Mouse (Mus musculus) gastrocnemius, postnatal 25 days (tissue): ENCODE measurements around the gene Aldh1a2. TPM values are rescaled to one million over a fixed set of nuclear protein-coding genes. Genes with fewer than 3 reads are reported as not detected.

ENCODE experiments used
- DNase-seq: peaks from one replicate; pipeline ENCODE4 v3.0.0; 2022
- long read RNA-seq, 2 experiments: library from polyadenylated mRNA; stranded (forward); transcript quantifications; one replicate each; pipeline ENCODE4 v2.0.0; 2021
- total RNA-seq, 2 experiments: library from RNA; stranded (reverse); gene quantifications; 1 replicate in 1 of 2; 2 replicates in 1 of 2; pipeline ENCODE4 v1.2.3; 2021

The Aldh1a2 gene
- 1 to 10 TPM; 3.1 to 5.9 TPM for total RNA-seq
- long read RNA-seq, experiment 1, partial matches to known transcripts, result 2 of 3 reads
- long read RNA-seq, experiment 1, other reads (novel, unspliced or antisense), result 0 of 3 reads
- long read RNA-seq, experiment 2, partial matches to known transcripts, result 1 of 4 reads
- long read RNA-seq, experiment 2, other reads (novel, unspliced or antisense), result 0 of 4 reads

GRCm38 (mm10) chr9:71215248-71216035, at the start of gene Aldh1a2:
Gene Aldh1a2, plus strand, starts transcription at chr9:71215789.
- DNase-seq, result peak; percentile 57

DNA sequence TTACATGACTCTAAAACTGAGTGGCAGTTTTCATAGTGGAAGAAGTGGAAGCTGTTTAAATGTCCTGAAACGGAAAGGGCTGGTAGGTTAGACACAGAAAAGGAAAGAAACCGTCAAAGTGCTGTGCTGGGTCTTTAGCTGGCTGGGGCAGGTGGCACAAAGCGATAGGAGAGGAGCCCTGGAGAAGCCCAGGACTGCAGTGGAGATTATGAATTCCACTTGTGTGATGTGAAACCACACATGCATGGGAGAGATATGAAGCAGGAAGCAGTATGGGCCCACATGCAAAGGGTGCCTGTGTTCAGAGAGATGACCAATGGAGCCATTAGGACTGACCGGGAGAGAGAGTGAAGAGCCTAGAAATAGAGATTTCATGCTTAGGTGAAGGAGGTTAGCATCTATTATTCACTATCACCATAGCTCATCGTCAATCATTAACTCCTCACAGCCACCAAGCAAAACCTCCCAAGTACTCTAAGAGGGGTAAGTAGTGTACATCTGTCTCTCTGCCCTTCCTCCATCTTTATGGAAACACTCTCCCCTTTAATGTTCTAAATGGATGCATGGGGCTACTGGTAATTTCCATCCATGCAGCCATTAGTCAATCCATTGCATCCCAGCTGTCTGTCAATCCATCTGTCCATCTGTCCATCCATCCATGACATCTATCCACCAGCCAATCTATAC, 49.4 kb upstream of the Aldh1a2 start:
- DNase-seq, result no peak

- no peak for DNase-seq
Measured at GRCm38 (mm10) chr9:71166871-71167465, 48.6 kb upstream of the Aldh1a2 start.

GRCm38 (mm10) chr9:71167473-71168215, 47.9 kb upstream of the Aldh1a2 start:
- no peak for DNase-seq

DNA sequence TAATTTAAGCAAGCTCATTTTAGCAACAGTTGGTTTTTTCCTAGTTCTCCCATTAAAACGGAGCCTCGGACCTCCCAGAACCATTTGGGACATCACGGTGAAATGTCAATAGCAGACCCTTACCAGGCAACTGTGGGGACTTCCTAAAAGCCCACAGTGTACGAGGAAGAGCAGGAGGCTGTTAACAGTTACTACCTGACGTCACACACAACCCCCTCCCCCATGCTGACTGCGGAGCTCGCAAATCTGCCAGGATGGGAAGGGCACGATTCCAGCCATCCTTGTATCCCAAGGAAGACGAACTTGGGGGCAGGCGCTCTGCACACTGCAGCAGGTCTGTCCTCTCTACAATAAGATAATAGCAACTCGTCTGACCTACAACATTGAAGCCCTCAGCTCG, 47.1 kb upstream of the Aldh1a2 start, which contains the start of gene Aqp9:
Gene Aqp9, minus strand, starts transcription at position 172 of the 400 bp plus-strand sequence.
- DNase-seq, result no peak

DNA sequence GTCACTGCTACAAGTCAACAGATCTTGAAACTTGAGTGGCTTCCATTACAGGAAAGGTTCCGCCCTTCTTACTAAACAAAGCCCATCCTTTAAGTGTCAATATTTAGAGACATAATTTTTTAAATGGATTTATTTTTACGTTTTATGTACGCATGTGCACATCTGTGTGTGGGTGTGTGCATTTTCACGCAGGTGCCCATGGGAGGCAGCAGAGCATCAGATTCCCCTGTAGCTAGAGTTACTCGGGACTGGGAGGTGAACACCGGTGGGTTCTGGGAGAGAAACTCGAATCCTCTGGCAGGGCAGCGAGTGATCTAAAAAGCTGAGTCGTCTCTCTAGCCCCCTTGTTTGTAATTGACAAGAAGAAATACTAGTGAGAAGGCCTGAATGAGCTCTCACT, 42.1 kb upstream of the Aldh1a2 start:
- no peak for DNase-seq

DNA sequence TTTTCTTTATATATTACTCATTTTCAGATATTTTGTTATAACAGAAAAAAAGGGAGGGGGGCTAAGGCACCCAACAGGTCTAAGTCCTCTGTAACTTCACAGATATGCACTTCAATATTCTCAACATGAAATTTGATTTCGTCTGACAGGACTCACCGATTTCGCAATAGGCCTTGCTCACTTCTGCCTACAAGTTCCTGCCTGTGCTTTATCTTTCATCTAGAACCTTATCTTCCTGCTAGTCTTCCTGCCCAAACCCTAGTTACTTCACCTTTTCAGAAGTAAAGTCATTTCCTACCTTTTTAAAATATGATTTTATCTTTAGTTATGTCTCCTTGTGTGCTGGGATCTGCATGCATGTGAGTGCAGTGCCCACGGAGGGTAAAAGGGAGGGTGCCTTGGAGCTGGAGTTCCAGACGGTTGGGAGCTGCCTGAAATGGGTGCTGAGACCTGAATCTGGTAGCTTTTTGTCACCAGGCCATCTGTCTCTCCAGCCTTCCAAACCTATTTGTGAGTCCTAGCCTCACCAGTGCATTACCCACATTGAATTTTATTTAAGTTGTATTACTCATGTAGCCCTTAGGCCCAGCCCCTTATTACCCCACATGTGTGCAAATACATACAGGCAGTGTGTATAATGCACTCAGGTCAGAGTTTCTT, 41.1 kb upstream of the Aldh1a2 start:
- DNase-seq, result no peak

- no peak for DNase-seq
Measured at GRCm38 (mm10) chr9:71175686-71176085, 39.9 kb upstream of the Aldh1a2 start.

DNA sequence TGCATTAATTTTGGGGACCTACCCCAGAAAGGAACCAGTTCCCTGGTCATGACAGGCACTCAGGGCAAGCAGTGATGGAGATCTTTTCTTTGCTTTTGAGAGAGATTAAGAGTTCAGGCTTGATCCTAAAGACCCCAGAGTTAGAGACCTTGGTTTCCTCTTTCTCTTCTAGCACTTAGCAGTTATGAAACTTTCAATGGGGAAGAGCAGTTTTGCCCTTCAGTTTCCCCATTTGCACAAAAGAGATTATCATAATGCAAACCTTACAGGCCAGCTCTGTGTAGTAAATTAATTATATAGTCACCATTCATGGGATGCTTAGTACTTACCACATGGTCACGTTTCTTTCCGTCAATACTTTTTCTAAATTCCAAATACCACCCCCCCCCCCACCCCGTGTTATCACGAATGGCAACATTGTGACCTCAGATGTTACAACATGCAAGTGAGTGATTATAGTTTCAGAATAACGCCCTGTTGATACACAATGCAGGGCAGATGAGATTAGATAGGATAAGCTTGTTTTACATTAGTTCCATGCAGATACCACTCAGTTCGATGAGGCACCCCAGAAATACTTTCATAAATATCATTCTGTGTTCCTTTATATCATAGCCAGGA, 36.2 kb upstream of the Aldh1a2 start:
- DNase-seq, result no peak

DNA sequence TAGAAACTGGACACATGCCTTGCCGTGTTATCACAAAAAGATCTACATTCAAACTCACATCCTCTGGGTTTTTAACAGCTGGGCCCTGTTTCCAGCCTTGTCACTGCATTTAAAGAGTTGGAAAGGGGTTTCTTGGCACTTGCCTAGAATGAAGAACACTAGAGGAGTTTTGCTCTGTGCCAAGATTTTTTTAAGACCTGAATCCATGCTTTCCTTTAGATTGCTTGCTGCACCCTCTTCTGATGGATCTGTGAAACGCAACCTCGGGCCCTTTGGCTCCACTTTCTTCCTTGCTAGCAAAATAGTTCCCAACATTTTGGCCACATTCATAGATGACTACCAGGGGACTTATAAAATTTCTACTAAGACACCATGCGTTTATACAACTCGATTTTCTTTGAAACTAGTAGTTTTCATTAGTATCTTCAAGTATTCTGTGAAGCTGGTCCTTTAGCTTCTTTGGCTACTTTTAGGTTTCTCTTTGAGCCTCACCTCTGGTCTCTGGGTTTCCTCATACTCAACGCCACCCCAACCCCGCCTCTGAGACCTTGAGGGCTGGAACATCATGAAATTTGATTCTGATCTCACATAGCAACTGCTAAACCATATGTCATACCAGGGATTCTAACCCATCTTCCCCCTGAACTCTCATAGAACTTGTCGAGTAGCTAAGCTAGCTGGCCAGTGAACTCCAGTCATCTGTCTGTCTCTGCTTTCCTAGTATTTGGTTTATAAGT, 35.5 kb upstream of the Aldh1a2 start:
- DNase-seq, result no peak

DNA sequence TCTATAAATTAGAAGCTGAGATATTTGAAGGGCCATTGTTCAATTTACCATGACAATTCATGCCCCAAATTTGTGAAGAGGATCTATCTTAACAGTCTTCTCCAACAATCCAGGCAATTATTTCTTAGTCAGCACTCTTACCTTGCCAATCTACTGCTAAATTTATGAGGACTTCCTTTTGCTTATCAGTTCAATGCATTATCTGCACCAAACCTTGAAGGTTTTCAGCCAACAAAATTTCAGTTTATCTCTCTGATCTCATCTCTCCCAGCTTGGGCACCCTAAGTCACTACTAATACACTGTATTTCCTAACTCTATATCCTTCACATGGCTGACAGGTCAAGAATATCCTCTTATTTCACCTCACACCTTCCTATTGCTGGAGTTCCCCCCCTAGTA, 30.3 kb upstream of the Aldh1a2 start:
- no peak for DNase-seq

GRCm38 (mm10) chr9:71185823-71186222, 29.8 kb upstream of the Aldh1a2 start:
- no peak for DNase-seq

DNA sequence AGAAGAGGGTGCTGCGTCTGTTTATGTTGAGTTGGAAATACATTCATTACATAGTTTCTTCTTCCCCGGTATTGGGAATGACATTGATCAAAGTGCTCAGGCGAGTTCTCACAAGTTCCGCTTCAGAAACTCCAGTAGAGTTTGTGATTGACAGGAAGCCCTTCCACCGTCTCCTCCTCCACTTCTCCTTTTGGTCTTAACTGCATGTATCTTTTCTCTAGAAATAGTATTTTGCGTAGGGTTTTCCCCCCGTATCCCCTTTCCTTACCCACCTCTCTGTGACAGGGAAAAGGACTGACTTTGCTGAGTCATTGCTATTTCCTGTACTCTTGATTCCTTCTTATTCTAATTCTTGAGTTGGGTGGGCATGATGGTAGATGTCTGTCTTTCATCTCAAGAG, 28.2 kb upstream of the Aldh1a2 start:
- no peak for DNase-seq

GRCm38 (mm10) chr9:71188647-71189415, 26.8 kb upstream of the Aldh1a2 start:
- peak; percentile 19 for DNase-seq

DNA sequence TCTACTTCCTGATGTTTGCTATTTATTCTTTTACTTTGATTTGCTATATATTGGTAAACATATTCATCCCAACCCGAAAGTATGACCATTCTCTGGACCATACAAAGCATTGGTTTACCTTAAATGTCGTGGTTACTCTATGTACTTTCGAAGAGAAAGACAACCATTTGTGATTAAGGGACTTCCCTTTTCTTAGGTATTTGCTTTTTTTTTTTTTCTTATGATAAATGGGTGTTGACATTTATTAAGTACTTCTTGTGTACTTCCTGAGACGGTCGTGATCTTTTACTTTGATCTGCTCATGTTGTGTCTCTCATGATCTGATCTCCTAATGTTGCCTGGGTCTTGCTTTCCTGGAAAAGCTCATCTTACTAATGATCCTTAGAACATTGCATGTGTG, 16.8 kb upstream of the Aldh1a2 start:
- no peak for DNase-seq

- no peak for DNase-seq
Measured at GRCm38 (mm10) chr9:71202265-71202664, 13.3 kb upstream of the Aldh1a2 start.

GRCm38 (mm10) chr9:71209299-71209698, 6.3 kb upstream of the Aldh1a2 start:
- DNase-seq, result no peak

- DNase-seq, result no peak
Measured at GRCm38 (mm10) chr9:71210870-71211269, 4.7 kb upstream of the Aldh1a2 start.

GRCm38 (mm10) chr9:71213636-71214035, 2.0 kb upstream of the Aldh1a2 start:
- no peak for DNase-seq
